Mouse (Mus musculus): ENCODE results near the gene Exosc9. TPM values are rescaled to one million over a fixed set of nuclear protein-coding genes. Genes with fewer than 3 reads are reported as not detected.

The Exosc9 gene
- 74.0 and 78.9 TPM in 2 replicates for polyA plus RNA-seq (2015; fragmentation: Nextera tagmentation; extraction: Ambion mirVana)

GRCm38 (mm10) chr3:36552406-36553047, at the start of gene Exosc9:
TSS of gene Exosc9 (plus strand) at chr3:36552606.
- no peaks in the 10 kb centered on the region for H3K9me3 ChIP-seq (replicated peaks)
- ATAC-seq (ENCODE audit: low FRiP score), result peak; percentile 98
- H3K27me3 ChIP-seq (replicated peaks), result no peaks in the 10 kb centered on the region
- H3K9ac ChIP-seq (replicated peaks), result peak within 1 kb of the TSS; percentile 78
- peak within 1 kb of the TSS; percentile 89 for H3K4me3 ChIP-seq (replicated peaks)
- under 1% methylated on average over 39 of the region's 39 CpGs for WGBS
- H3K36me3 ChIP-seq, result peaks cover 31% of the 10 kb centered on the region
- peak within 1 kb of the TSS; percentile 79 for H3K27ac ChIP-seq (replicated peaks)
- H3K4me1 ChIP-seq, result peaks cover 14% of the 10 kb centered on the region
- peak within 1 kb of the TSS; percentile 74 for H3K4me2 ChIP-seq

- ATAC-seq (ENCODE audit: low FRiP score), result no peak
- Histone ChIP-seq H3K4me1 (no peaks in the 10 kb centered on the region), H3K27ac (replicated peaks) (no peak overlapping the region), H3K27me3 (replicated peaks) (no peaks in the 10 kb centered on the region), H3K36me3 (no peaks in the 10 kb centered on the region), H3K4me3 (replicated peaks) (no peak overlapping the region), H3K9ac (replicated peaks) (no peak overlapping the region), H3K9me3 (replicated peaks) (no peaks in the 10 kb centered on the region), H3K4me2 (no peak overlapping the region)
- WGBS, result 79% methylated on average over 8 of the region's 8 CpGs
Observed at GRCm38 (mm10) chr3:36505306-36505705, 47.1 kb upstream of the Exosc9 start.

DNA sequence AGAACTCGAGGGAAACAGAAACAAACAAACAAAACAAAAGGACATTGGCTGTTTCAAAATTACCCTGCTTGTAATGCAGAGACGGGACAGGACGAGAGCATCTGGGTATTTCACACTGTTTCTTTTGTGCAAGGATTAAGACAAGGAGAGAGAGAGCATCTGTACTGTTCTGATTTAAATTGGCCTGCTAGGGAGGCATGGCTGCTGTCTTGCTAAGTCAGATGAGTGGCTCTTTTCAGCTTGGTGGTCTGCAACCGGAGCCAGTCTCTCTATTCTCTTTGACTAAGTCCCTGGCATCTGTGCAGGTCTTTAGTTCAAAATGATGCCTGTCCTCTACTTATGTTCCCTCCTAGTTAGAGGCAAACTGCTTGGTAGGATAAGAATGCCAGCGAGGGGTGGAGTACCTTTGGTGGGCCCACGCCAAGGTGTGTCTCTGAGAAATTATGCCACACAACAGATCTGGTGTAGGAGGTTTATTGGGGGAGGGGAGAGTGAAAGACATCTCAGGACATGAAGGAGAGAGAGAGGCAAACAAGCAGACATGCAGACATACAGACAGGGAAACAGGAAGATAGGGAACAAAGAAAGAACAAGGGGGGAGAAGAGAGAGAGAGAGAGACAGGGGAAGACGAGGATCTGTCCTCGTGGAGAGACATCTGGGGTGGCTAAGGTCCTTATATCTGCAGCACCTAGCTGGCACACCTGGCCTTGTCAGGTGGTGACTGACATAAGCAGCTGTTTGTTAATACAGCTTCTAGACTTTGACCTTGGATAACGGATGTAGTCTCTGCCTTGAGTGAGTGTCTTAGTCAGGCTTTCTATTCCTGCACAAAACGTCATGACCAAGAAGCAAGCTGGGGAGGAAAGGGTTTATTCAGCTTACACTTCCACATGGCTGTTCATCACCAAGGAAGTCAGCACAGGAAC, 46.3 kb upstream of the Exosc9 start:
- Histone ChIP-seq H3K4me2 (no peak overlapping the region), H3K4me1 (no peaks in the 10 kb centered on the region), H3K9me3 (replicated peaks) (no peaks in the 10 kb centered on the region), H3K27me3 (replicated peaks) (no peaks in the 10 kb centered on the region), H3K4me3 (replicated peaks) (no peak overlapping the region), H3K9ac (replicated peaks) (no peak overlapping the region), H3K36me3 (no peaks in the 10 kb centered on the region), H3K27ac (replicated peaks) (no peak overlapping the region)
- WGBS, result 58% methylated on average over 10 of the region's 10 CpGs
- ATAC-seq (ENCODE audit: low FRiP score), result no peak

DNA sequence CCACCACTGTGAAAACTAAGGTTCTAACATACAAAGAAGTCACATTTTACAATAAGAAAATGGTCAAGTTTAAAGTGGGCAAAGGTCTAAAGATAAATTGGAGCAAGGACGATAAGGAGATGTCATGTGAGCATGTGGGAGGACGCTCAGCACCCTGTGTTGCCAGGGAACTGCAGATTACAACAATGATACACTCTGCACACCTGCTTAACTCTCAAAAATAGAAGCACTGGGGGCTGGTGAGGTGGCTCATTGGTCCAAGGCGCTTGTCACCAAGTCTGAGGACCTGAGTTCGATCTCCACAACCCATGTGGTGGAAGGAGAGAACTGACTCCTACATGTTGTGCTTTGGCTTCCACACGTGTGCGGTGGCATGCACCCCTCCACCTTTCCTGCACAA, 40.9 kb upstream of the Exosc9 start:
- Histone ChIP-seq H3K36me3 (no peaks in the 10 kb centered on the region), H3K27me3 (replicated peaks) (no peaks in the 10 kb centered on the region), H3K4me3 (replicated peaks) (no peak overlapping the region), H3K9ac (replicated peaks) (no peak overlapping the region), H3K4me2 (no peak overlapping the region), H3K4me1 (no peaks in the 10 kb centered on the region), H3K9me3 (replicated peaks) (no peaks in the 10 kb centered on the region), H3K27ac (replicated peaks) (no peak overlapping the region)
- ATAC-seq (ENCODE audit: low FRiP score), result no peak
- 88% methylated on average over 6 of the region's 6 CpGs for WGBS

GRCm38 (mm10) chr3:36516196-36516595, 36.2 kb upstream of the Exosc9 start:
- ATAC-seq (ENCODE audit: low FRiP score), result no peak
- 89% methylated on average over 9 of the region's 9 CpGs for WGBS
- Histone ChIP-seq H3K4me2 (no peak overlapping the region), H3K36me3 (no peaks in the 10 kb centered on the region), H3K4me3 (replicated peaks) (no peak overlapping the region), H3K9ac (replicated peaks) (no peak overlapping the region), H3K27ac (replicated peaks) (no peak overlapping the region), H3K9me3 (replicated peaks) (no peaks in the 10 kb centered on the region), H3K4me1 (peaks cover 5% of the 10 kb centered on the region; the same call in 1 of the 2 replicates), H3K27me3 (replicated peaks) (peaks cover 13% of the 10 kb centered on the region)

GRCm38 (mm10) chr3:36521073-36522060, 31.0 kb upstream of the Exosc9 start, which contains the start of gene Gm11549:
TSS of gene Gm11549 (minus strand) at chr3:36521813.
- no peak within 1 kb of the TSS for H3K27ac ChIP-seq (replicated peaks)
- no peaks in the 10 kb centered on the region for H3K36me3 ChIP-seq
- peak; percentile 86 for ATAC-seq (ENCODE audit: low FRiP score)
- under 1% methylated on average over 51 of the region's 51 CpGs for WGBS
- H3K4me2 ChIP-seq, result peak within 1 kb of the TSS; percentile 98
- peaks cover 23% of the 10 kb centered on the region for H3K27me3 ChIP-seq (replicated peaks)
- H3K9ac ChIP-seq (replicated peaks), result peak within 1 kb of the TSS; percentile 52
- H3K4me3 ChIP-seq (replicated peaks), result peak within 1 kb of the TSS; percentile 50
- no peaks in the 10 kb centered on the region for H3K9me3 ChIP-seq (replicated peaks)
- peaks cover 10% of the 10 kb centered on the region; the same call in 1 of the 2 replicates for H3K4me1 ChIP-seq

DNA sequence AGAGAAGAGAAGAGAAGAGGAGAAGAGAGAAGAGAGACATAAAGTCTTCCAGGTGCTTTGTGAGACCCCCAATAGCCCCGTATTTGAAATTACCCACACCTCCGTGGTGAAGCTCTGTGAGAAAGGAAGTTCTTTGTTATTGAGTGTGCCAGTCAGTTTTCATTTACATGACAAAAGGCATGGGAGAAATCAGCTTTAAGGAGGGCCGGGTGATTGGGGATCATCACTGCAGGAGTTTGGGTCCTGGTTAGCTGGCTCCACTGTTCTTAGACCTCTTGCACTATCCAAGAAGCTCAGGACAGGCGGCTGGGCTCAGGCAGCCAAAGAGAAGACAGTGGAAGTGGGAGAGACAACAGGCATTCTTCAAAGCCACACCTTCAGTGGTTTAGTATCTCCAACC, 30.3 kb upstream of the Exosc9 start:
- H3K4me2 ChIP-seq, result peak overlapping the region; percentile 98
- no peaks in the 10 kb centered on the region for H3K36me3 ChIP-seq
- no peaks in the 10 kb centered on the region for H3K9me3 ChIP-seq (replicated peaks)
- no peak overlapping the region for H3K9ac ChIP-seq (replicated peaks)
- no peak overlapping the region for H3K4me3 ChIP-seq (replicated peaks)
- ATAC-seq (ENCODE audit: low FRiP score), result no peak
- peaks cover 10% of the 10 kb centered on the region; the same call in 1 of the 2 replicates for H3K4me1 ChIP-seq
- 8% methylated on average over 4 of the region's 4 CpGs for WGBS
- H3K27ac ChIP-seq (replicated peaks), result no peak overlapping the region
- peaks cover 23% of the 10 kb centered on the region for H3K27me3 ChIP-seq (replicated peaks)

DNA sequence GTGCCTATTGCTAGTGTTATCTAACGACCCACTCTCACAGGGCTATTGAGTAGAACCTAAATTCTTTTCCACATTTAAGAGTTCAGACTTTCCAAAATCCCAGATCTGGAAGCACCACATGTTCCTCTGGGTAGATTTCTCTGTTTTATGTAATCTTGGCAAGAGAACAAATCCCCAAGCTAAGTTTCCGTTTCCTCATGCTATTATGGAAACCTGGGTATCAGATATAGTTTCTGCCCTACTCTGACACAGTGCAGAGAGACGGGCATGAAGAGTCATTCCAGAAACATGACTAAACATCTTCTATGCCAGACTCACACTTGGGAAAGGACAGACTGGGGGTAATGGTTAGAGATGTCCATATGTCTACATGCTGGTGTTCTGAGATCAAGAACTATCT, 27.9 kb upstream of the Exosc9 start:
- 84% methylated on average over 3 of the region's 3 CpGs for WGBS
- Histone ChIP-seq H3K27me3 (replicated peaks) (peaks cover 23% of the 10 kb centered on the region), H3K9me3 (replicated peaks) (no peaks in the 10 kb centered on the region), H3K36me3 (no peaks in the 10 kb centered on the region), H3K9ac (replicated peaks) (no peak overlapping the region), H3K4me3 (replicated peaks) (no peak overlapping the region), H3K27ac (replicated peaks) (no peak overlapping the region), H3K4me1 (peaks cover 10% of the 10 kb centered on the region; the same call in 1 of the 2 replicates), H3K4me2 (no peak overlapping the region)
- ATAC-seq (ENCODE audit: low FRiP score), result no peak

GRCm38 (mm10) chr3:36530345-36530744, 22.1 kb upstream of the Exosc9 start:
- H3K36me3 ChIP-seq, result no peaks in the 10 kb centered on the region
- H3K4me3 ChIP-seq (replicated peaks), result no peak overlapping the region
- H3K4me1 ChIP-seq, result peaks cover 5% of the 10 kb centered on the region
- no peaks in the 10 kb centered on the region for H3K9me3 ChIP-seq (replicated peaks)
- no peak overlapping the region for H3K4me2 ChIP-seq
- ATAC-seq (ENCODE audit: low FRiP score), result no peak
- 93% methylated on average over 6 of the region's 6 CpGs for WGBS
- H3K27ac ChIP-seq (replicated peaks), result no peak overlapping the region
- H3K27me3 ChIP-seq (replicated peaks), result no peaks in the 10 kb centered on the region
- H3K9ac ChIP-seq (replicated peaks), result no peak overlapping the region

- Histone ChIP-seq H3K9me3 (replicated peaks) (no peaks in the 10 kb centered on the region), H3K4me2 (no peak overlapping the region), H3K27me3 (replicated peaks) (no peaks in the 10 kb centered on the region), H3K36me3 (no peaks in the 10 kb centered on the region), H3K4me3 (replicated peaks) (no peak overlapping the region), H3K27ac (replicated peaks) (no peak overlapping the region), H3K4me1 (peaks cover 5% of the 10 kb centered on the region), H3K9ac (replicated peaks) (no peak overlapping the region)
- WGBS, result 83% methylated on average over 5 of the region's 5 CpGs
- no peak for ATAC-seq (ENCODE audit: low FRiP score)
Observed at GRCm38 (mm10) chr3:36530781-36531180, 21.6 kb upstream of the Exosc9 start.

- H3K4me2 ChIP-seq, result no peak overlapping the region
- H3K9me3 ChIP-seq (replicated peaks), result no peaks in the 10 kb centered on the region
- H3K4me3 ChIP-seq (replicated peaks), result no peak overlapping the region
- WGBS, result 37% methylated on average over 2 of the region's 2 CpGs
- ATAC-seq (ENCODE audit: low FRiP score), result no peak
- no peaks in the 10 kb centered on the region for H3K27me3 ChIP-seq (replicated peaks)
- no peak overlapping the region for H3K27ac ChIP-seq (replicated peaks)
- peaks cover 5% of the 10 kb centered on the region for H3K4me1 ChIP-seq
- H3K36me3 ChIP-seq, result no peaks in the 10 kb centered on the region
- H3K9ac ChIP-seq (replicated peaks), result no peak overlapping the region
Observed at GRCm38 (mm10) chr3:36531242-36531641, 21.2 kb upstream of the Exosc9 start.
